In genomic region chr10:108163451-108163850, GRCm38 (mm10) we compare ENCODE assay signal across 8 mouse cellular contexts. TPM values are rescaled to one million over a fixed set of nuclear protein-coding genes. Genes with fewer than 3 reads are reported as not detected.
DNase-seq lines count a peak whose midpoint lies in the region; ATAC-seq and TF ChIP-seq lines count a peak whose summit lies in the region.

No protein-coding gene starts in this region.

- TF ChIP-seq POLR2A in MEL (IDR thresholded peaks at IDR 0.05; ENCODE audit: control insufficient read depth in 1 of 2, insufficient read depth in 1 of 2, low read depth in 1 of 2, low read length in 2 of 2, poor library complexity in 1 of 2) = no peak

- peak overlapping the region; percentile 96 for H3K9ac ChIP-seq in heart, embryonic 16.5 days (ENCODE audit: low read length)
- H3K9ac ChIP-seq in MEL (ENCODE audit: control insufficient read depth, low read depth, low read length, poor library complexity, severe bottlenecking) = peak overlapping the region; percentile 100
- H3K9ac ChIP-seq in hindbrain, embryonic 11.5 days (ENCODE audit: low read depth, low read length) = peak overlapping the region; percentile 88
- H3K9ac ChIP-seq in midbrain, embryonic 11.5 days (ENCODE audit: low read length) = peak overlapping the region; percentile 99

- peaks cover 48% of the 10 kb centered on the region for H3K79me2 ChIP-seq in MEL (ENCODE audit: control insufficient read depth, insufficient read depth, low read length, poor library complexity)

- TF ChIP-seq RAD21 in MEL (IDR thresholded peaks at IDR 0.05; ENCODE audit: low read depth, low read length) = no peak

- peak overlapping the region; percentile 77 for H3K4me2 ChIP-seq in heart, embryonic 16.5 days (ENCODE audit: low read depth, low read length)
- peak overlapping the region; percentile 50 for H3K4me2 ChIP-seq in hindbrain, embryonic 11.5 days (replicated peaks; ENCODE audit: low read depth, low read length)
- H3K4me2 ChIP-seq in midbrain, embryonic 11.5 days = peak overlapping the region; percentile 74

- no peak for TF ChIP-seq CTCF in MEL (IDR thresholded peaks at IDR 0.05 in 2 of 3, conservative IDR thresholded peaks at IDR 0.05 in 1 of 3; ENCODE audit: control insufficient read depth in 1 of 3, insufficient read depth in 1 of 3, low read depth in 2 of 3, low read length in 3 of 3, poor library complexity in 1 of 3, severe bottlenecking in 1 of 3)

- H3K36me3 ChIP-seq in heart, embryonic 16.5 days (ENCODE audit: control insufficient read depth, insufficient read depth) = no peaks in the 10 kb centered on the region
- H3K36me3 ChIP-seq in MEL (ENCODE audit: control insufficient read depth in 1 of 2, insufficient read depth in 2 of 2, low read length in 2 of 2) = peaks cover 2 to 26% of the 10 kb centered on the region in 2 experiments; a peak in 3 of 4 replicates
- no peaks in the 10 kb centered on the region for H3K36me3 ChIP-seq in hindbrain, embryonic 11.5 days (ENCODE audit: control insufficient read depth, insufficient read depth, low read length)
- H3K36me3 ChIP-seq in midbrain, embryonic 11.5 days (ENCODE audit: control insufficient read depth, insufficient read depth, low read length) = no peaks in the 10 kb centered on the region

- no peaks in the 10 kb centered on the region for H3K9me3 ChIP-seq in heart, embryonic 16.5 days (replicated peaks; ENCODE audit: control insufficient read depth, low read length)
- H3K9me3 ChIP-seq in MEL (replicated peaks; ENCODE audit: insufficient read depth, low read length) = no peaks in the 10 kb centered on the region
- no peaks in the 10 kb centered on the region for H3K9me3 ChIP-seq in hindbrain, embryonic 11.5 days (ENCODE audit: control insufficient read depth, low read length)
- H3K9me3 ChIP-seq in midbrain, embryonic 11.5 days (ENCODE audit: control insufficient read depth, low read length) = no peaks in the 10 kb centered on the region

- DNase-seq in heart, adult 18-20 months = no peak
- DNase-seq in MEL (ENCODE audit: low read depth, low spot score) = no peak
- DNase-seq in hindbrain, embryonic 11.5 days (ENCODE audit: low spot score) = no peak
- no peak for DNase-seq in midbrain, embryonic 11.5 days (ENCODE audit: low spot score, missing footprints)
- no peak for DNase-seq in frontal cortex, adult 2 months (ENCODE audit: extremely low spot score in 1 of 2, low spot score in 1 of 2)
- DNase-seq in left cerebral cortex, postnatal 14 days (ENCODE audit: low spot score in 2 of 2) = no peak
- DNase-seq in thymus, postnatal 14 days = no peak

- H3K27me3 ChIP-seq in heart, embryonic 16.5 days (ENCODE audit: control insufficient read depth, insufficient read depth, low read length) = no peaks in the 10 kb centered on the region
- no peaks in the 10 kb centered on the region for H3K27me3 ChIP-seq in MEL (ENCODE audit: control insufficient read depth in 1 of 2, insufficient read depth in 2 of 2, low read length in 2 of 2)
- no peaks in the 10 kb centered on the region for H3K27me3 ChIP-seq in hindbrain, embryonic 11.5 days (ENCODE audit: control insufficient read depth, insufficient read depth, low read length)
- H3K27me3 ChIP-seq in midbrain, embryonic 11.5 days (ENCODE audit: control insufficient read depth, insufficient read depth, low read length) = no peaks in the 10 kb centered on the region

- H3K4me3 ChIP-seq in heart, embryonic 16.5 days (ENCODE audit: low read length) = peak overlapping the region; percentile 88
- peak overlapping the region; percentile 91 to 100 for H3K4me3 ChIP-seq in MEL (ENCODE audit: control insufficient read depth in 1 of 2, insufficient read depth in 1 of 2, low read depth in 2 of 2, low read length in 2 of 2)
- H3K4me3 ChIP-seq in hindbrain, embryonic 11.5 days (ENCODE audit: low read depth, low read length) = peak overlapping the region; percentile 92
- peak overlapping the region; percentile 99 for H3K4me3 ChIP-seq in midbrain, embryonic 11.5 days (ENCODE audit: low read depth, low read length)

- peaks cover 30% of the 10 kb centered on the region for H3K4me1 ChIP-seq in heart, embryonic 16.5 days (ENCODE audit: control insufficient read depth, insufficient read depth, low read length)
- peaks cover 11% of the 10 kb centered on the region in 2 experiments; a peak in 3 of 4 replicates for H3K4me1 ChIP-seq in MEL (ENCODE audit: control insufficient read depth in 1 of 2, insufficient read depth in 2 of 2, low read length in 2 of 2)
- peaks cover 3% of the 10 kb centered on the region; the same call in 1 of the 2 replicates for H3K4me1 ChIP-seq in hindbrain, embryonic 11.5 days (replicated peaks; ENCODE audit: control insufficient read depth, insufficient read depth, low read length)
- peaks cover 9% of the 10 kb centered on the region for H3K4me1 ChIP-seq in midbrain, embryonic 11.5 days (ENCODE audit: control insufficient read depth, insufficient read depth, low read length)

- no peak for TF ChIP-seq EP300 in MEL (IDR thresholded peaks at IDR 0.05; ENCODE audit: low read depth in 1 of 2, low read length in 2 of 2)

- intact Hi-C loops in left cerebral cortex, postnatal 14 days (cut with DNase I) = loop anchor here (5.0 kb wide), 2 partner anchors 94 to 231 kb away; no protein-coding TSS in a partner anchor

- ATAC-seq in heart, embryonic 16.5 days (replicated peaks; ENCODE audit: extremely low read depth, insufficient read depth, low FRiP score) = no peak
- ATAC-seq in hindbrain, embryonic 11.5 days (ENCODE audit: low FRiP score) = no peak
- ATAC-seq in midbrain, embryonic 11.5 days (ENCODE audit: low FRiP score) = no peak

- WGBS in heart, embryonic 16.5 days = 11% methylated on average over 3 of the region's 3 CpGs
- whole genome bisulfite sequencing in hindbrain, embryonic 11.5 days = 47% methylated on average over 3 of the region's 3 CpGs
- 45% methylated on average over 3 of the region's 3 CpGs for WGBS in midbrain, embryonic 11.5 days

- H3K27ac ChIP-seq in heart, embryonic 16.5 days (ENCODE audit: low read length) = peak overlapping the region; percentile 99
- no peak overlapping the region; the same call in 1 of the 2 replicates for H3K27ac ChIP-seq in MEL (ENCODE audit: control insufficient read depth, low read depth, low read length)
- H3K27ac ChIP-seq in hindbrain, embryonic 11.5 days (ENCODE audit: low read depth, low read length) = no peak overlapping the region
- H3K27ac ChIP-seq in midbrain, embryonic 11.5 days (ENCODE audit: low read depth, low read length) = no peak overlapping the region

TF ChIP-seq in MEL, 35 proteins besides CTCF, POLR2A, EP300 and RAD21:
- TF ChIP-seq GATA1 (IDR thresholded peaks at IDR 0.05; ENCODE audit: low read depth, low read length) (no peak), MXI1 (IDR thresholded peaks at IDR 0.05; ENCODE audit: low read depth, low read length) (no peak), CHD1 (IDR thresholded peaks at IDR 0.05; ENCODE audit: low read depth, low read length) (0 out of 2 replicates have a peak, but pooled peaks have one; percentile 11)
TF ChIP-seq in MEL: peak in this region for 1.

RNA-seq across cellular contexts. Expression of gene Ppp1r12a, which starts 1.5 kb away (rescaled TPM):
- polyA plus RNA-seq in heart, embryonic 16.5 days (2015; fragmentation: Nextera tagmentation; extraction: Ambion mirVana) = 91.0 and 95.4 TPM in 2 replicates
- 10 to 100 TPM; 55.4 to 59.2 TPM for total RNA-seq in heart, adult 18-20 months (2021)
- total RNA-seq in MEL (2012; rRNA removed) = 59.1 and 62.1 TPM in 2 replicates
- 10 to 100 TPM; 46.5 to 86.6 TPM for polyA plus RNA-seq in MEL (2012; ENCODE audit: insufficient read depth in 1 of 2, insufficient read length in 2 of 2, low read depth in 1 of 2, low replicate concordance in 2 of 2, missing spikeins in 1 of 2)
- polyA plus RNA-seq in hindbrain, embryonic 11.5 days (2014; fragmentation: Nextera tagmentation; extraction: Ambion mirVana) = 87.2 and 97.2 TPM in 2 replicates
- 78.6 and 82.4 TPM in 2 replicates for polyA plus RNA-seq in midbrain, embryonic 11.5 days (2014; fragmentation: Nextera tagmentation; extraction: Ambion mirVana)
- polyA plus RNA-seq in frontal cortex, adult 2 months (2012; rRNA removed) = 89.7 and 96.4 TPM in 2 replicates
- total RNA-seq in left cerebral cortex, postnatal 14 days (2021) = 100 to 1,000 TPM; 127 to 136 TPM
